Mouse (Mus musculus) adrenal gland, postnatal 4 days (tissue): Measurements from ENCODE around the gene Btbd35f3. TPM values are rescaled to one million over a fixed set of nuclear protein-coding genes. Genes with fewer than 3 reads are reported as not detected.
"Not testable (repeated sequence)": the region's sequence is repeated elsewhere in the genome, so short reads cannot be mapped to it uniquely, and the experiment has no call there.

ENCODE experiments used
- DNase-seq, 2 experiments: peaks; one replicate each; pipeline ENCODE4 v3.0.0; 2021 to 2022; ENCODE audit warnings: low spot score in 2 of 2, mixed read lengths in 2 of 2
- long read RNA-seq, 2 experiments: library from polyadenylated mRNA; stranded (forward); transcript quantifications; one replicate each; pipeline ENCODE4 v2.0.0; 2021
- total RNA-seq, 2 experiments: library from RNA; stranded (reverse); gene quantifications; 2 replicates each; pipeline ENCODE4 v1.2.3; 2021

Btbd35f3 gene
- not detected for total RNA-seq
- long read RNA-seq, experiment 1 = 0 reads
- long read RNA-seq, experiment 2 = 0 reads

DNA sequence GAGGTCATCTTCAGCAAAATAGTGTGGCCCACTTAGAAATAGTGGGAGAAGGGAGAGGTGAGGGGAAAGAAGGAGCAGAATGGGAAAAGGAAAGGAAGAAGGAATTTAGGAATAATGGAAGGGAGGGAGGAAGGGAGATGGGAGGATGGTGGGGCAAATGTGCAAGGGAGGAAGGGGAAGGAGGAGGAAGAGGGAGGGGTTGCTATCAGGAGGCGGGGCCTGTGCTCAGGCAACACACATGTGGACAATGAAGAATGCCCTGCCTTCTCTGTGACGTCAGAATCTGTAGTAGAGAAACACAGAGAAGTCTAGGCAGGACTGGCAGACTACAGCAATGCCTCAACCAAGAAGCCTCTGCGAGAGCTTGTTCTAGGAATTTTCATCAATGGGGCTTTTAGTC, at the start of gene Btbd35f3:
TSS of gene Btbd35f3 (plus strand) at position 301 of the 400 bp plus-strand sequence.
- not testable (repeated sequence) for DNase-seq

Other genes with a start within 250 kb of the Btbd35f3 start
- gene Btbd35f16, start 80.7 kb upstream of the Btbd35f3 start, total RNA-seq = not detected
- gene Btbd35f28, start 158.9 kb downstream of the Btbd35f3 start, total RNA-seq = not detected